Mouse (Mus musculus) heart, adult 18-20 months (tissue): ENCODE results near the gene Rara. TPM values are rescaled to one million over a fixed set of nuclear protein-coding genes. Genes with fewer than 3 reads are reported as not detected.
"Not testable (repeated sequence)": the region's sequence is repeated elsewhere in the genome, so short reads cannot be mapped to it uniquely, and the experiment has no call there.

Experiments used
- DNase-seq, 2 experiments: peaks; one replicate each; pipeline ENCODE4 v3.0.0; 2021 to 2022; ENCODE audit warnings: mixed read lengths in 1 of 2
- total RNA-seq, 2 experiments: library from RNA; stranded (reverse); gene quantifications; 2 replicates each; pipeline ENCODE4 v1.2.3; 2021

Gene Rara
- total RNA-seq, 2 experiments from 2014 or later = 8.7 to 10.1 TPM

GRCm38 (mm10) chr11:98922851-98923711 is 4.5 kb upstream of the Rara start:
- peak in 1 of 2 experiments; percentile 63 for DNase-seq

- DNase-seq = no peak
These were observed 2.9 kb upstream of the Rara start for GRCm38 (mm10) chr11:98924633-98925175.

GRCm38 (mm10) chr11:98925265-98925721 is 2.3 kb upstream of the Rara start:
- peak in 1 of 2 experiments; percentile 31 for DNase-seq

GRCm38 (mm10) chr11:98925868-98926311 is 1.7 kb upstream of the Rara start:
- no peak for DNase-seq

GRCm38 (mm10) chr11:98926553-98926952 is 1.1 kb upstream of the Rara start:
- no peak for DNase-seq

GRCm38 (mm10) chr11:98928186-98928893 is 722 bp downstream of the Rara start:
- peak in 1 of 2 experiments; percentile 8 for DNase-seq

GRCm38 (mm10) chr11:98929503-98929902 is 1.9 kb downstream of the Rara start:
- peak in 1 of 2 experiments; percentile 48 for DNase-seq

- peak; percentile 61 to 68 for DNase-seq
These were observed 2.5 kb downstream of the Rara start for GRCm38 (mm10) chr11:98930127-98930601.

- peak; percentile 68 to 70 for DNase-seq
These were observed 3.3 kb downstream of the Rara start for GRCm38 (mm10) chr11:98930773-98931512.

GRCm38 (mm10) chr11:98931513-98932292 is 4.1 kb downstream of the Rara start:
- DNase-seq = peak in 1 of 2 experiments; percentile 53

GRCm38 (mm10) chr11:98932293-98933091 is 4.9 kb downstream of the Rara start:
- DNase-seq = peak; percentile 19 to 40

- DNase-seq = peak; percentile 82
These were observed 5.5 kb downstream of the Rara start for GRCm38 (mm10) chr11:98933151-98933550.

GRCm38 (mm10) chr11:98933847-98934246 is 6.2 kb downstream of the Rara start:
- DNase-seq = not testable (repeated sequence)

GRCm38 (mm10) chr11:98934367-98934766 is 6.7 kb downstream of the Rara start:
- no peak for DNase-seq

- DNase-seq = peak in 1 of 2 experiments; percentile 16
These were observed 7.5 kb downstream of the Rara start for GRCm38 (mm10) chr11:98935123-98935522.

GRCm38 (mm10) chr11:98936170-98936569 is 8.6 kb downstream of the Rara start:
- DNase-seq = peak; percentile 89 to 90

- DNase-seq = peak; percentile 46 to 77
These were observed 9.2 kb downstream of the Rara start for GRCm38 (mm10) chr11:98936606-98937409.

- DNase-seq = peak; percentile 90 to 96
These were observed 9.8 kb downstream of the Rara start for GRCm38 (mm10) chr11:98937410-98937913.
